Mouse (Mus musculus) myocyte (in vitro differentiated cells): ENCODE results near the gene Msto1. TPM values are rescaled to one million over a fixed set of nuclear protein-coding genes. Genes with fewer than 3 reads are reported as not detected.

Source experiments
- H3K27me3 ChIP-seq: one replicate; pipeline ENCODE4 v1.6.1; 2011; ENCODE audit not compliant: control insufficient read depth, insufficient read depth, insufficient read length
- H3K36me3 ChIP-seq: one replicate; pipeline ENCODE4 v1.6.1; 2011; ENCODE audit not compliant: control insufficient read depth, insufficient read depth
- H3K4me2 ChIP-seq: one replicate; pipeline ENCODE4 v1.6.1; 2011; ENCODE audit warnings: low read depth, control low read depth
- H3K4me3 ChIP-seq: one replicate; pipeline ENCODE4 v1.5.1; 2011; ENCODE audit warnings: mild to moderate bottlenecking, control low read depth, moderate library complexity
- H3K79me2 ChIP-seq: one replicate; pipeline ENCODE4 v1.6.1; 2011; ENCODE audit not compliant: control insufficient read depth, insufficient read depth
- H3ac ChIP-seq: one replicate; pipeline ENCODE4 v1.6.1; 2011; ENCODE audit not compliant: control insufficient read depth, insufficient read length
- CEBPB ChIP-seq: IDR thresholded peaks from 2 replicates; pipeline ENCODE4 v1.6.1; 2011; ENCODE audit warnings: mild to moderate bottlenecking, moderate library complexity; ENCODE audit not compliant: poor library complexity, insufficient read depth, severe bottlenecking
- MAX ChIP-seq: IDR thresholded peaks from one replicate; pipeline ENCODE4 v1.6.1; 2011; ENCODE audit warnings: low read depth, mild to moderate bottlenecking, control low read depth
- USF1 ChIP-seq: IDR thresholded peaks from one replicate; pipeline ENCODE4 v1.6.1; 2011; ENCODE audit warnings: low read depth, mild to moderate bottlenecking, control low read depth, moderate library complexity
- polyA plus RNA-seq: library from polyadenylated mRNA; unstranded; fragments of >200 nt; fragmentation: generic; extraction: Trizol; gene quantifications from one replicate; pipeline ENCODE4 v1.2.1, GENCODE M21; 2012; ENCODE audit warnings: missing spikeins

Msto1 gene
- polyA plus RNA-seq, 1 experiment, result 41.5 TPM

- Histone ChIP-seq H3ac (no peak overlapping the region), H3K27me3 (no peaks in the 10 kb centered on the region), H3K79me2 (no peaks in the 10 kb centered on the region), H3K36me3 (peaks cover 50% of the 10 kb centered on the region), H3K4me3 (no peak overlapping the region), H3K4me2 (no peak overlapping the region)
- no peak for TF ChIP-seq MAX
- no peak for TF ChIP-seq CEBPB
- no peak for TF ChIP-seq USF1
Observed at GRCm38 (mm10) chr3:88862129-88862528, 51.7 kb downstream of the Msto1 start.

GRCm38 (mm10) chr3:88855837-88856236, 58.0 kb downstream of the Msto1 start:
- H3ac ChIP-seq, result no peak overlapping the region
- no peaks in the 10 kb centered on the region for H3K27me3 ChIP-seq
- no peak overlapping the region for H3K4me2 ChIP-seq
- no peaks in the 10 kb centered on the region for H3K79me2 ChIP-seq
- H3K36me3 ChIP-seq, result peaks cover 49% of the 10 kb centered on the region
- no peak overlapping the region for H3K4me3 ChIP-seq
- TF ChIP-seq CEBPB, result no peak

Other genes with a start within 250 kb of the Msto1 start
- 17.2 TPM for gene Khdc4, start 228.2 kb downstream of the Msto1 start, polyA plus RNA-seq
- gene Rit1, start 197.2 kb downstream of the Msto1 start, polyA plus RNA-seq, result 62.3 TPM
- 3.1 TPM for gene Syt11, start 138.8 kb downstream of the Msto1 start, polyA plus RNA-seq
- 11.7 TPM for gene Gon4l, start 78.8 kb downstream of the Msto1 start, polyA plus RNA-seq
- gene Ash1l, start 36.6 kb upstream of the Msto1 start, polyA plus RNA-seq, result 4.7 TPM
- 103 TPM for gene Dap3, start 37.2 kb upstream of the Msto1 start, polyA plus RNA-seq
- gene Rusc1, start 179.3 kb upstream of the Msto1 start, polyA plus RNA-seq, result 20.2 TPM
- gene Gm43738, start 187.1 kb upstream of the Msto1 start, polyA plus RNA-seq, result 0.02 TPM
- 863 TPM for gene Fdps, start 188.0 kb upstream of the Msto1 start, polyA plus RNA-seq
- not detected for gene Pklr, start 222.1 kb upstream of the Msto1 start, polyA plus RNA-seq
- 0.10 TPM for gene Hcn3, start 246.2 kb upstream of the Msto1 start, polyA plus RNA-seq